Mouse (Mus musculus) cerebellum, adult 2 months (tissue): ENCODE measurements at regions not wholly inside any gene's neighbourhood (a gene's known extent, or its start where the extent isn't known, plus 50 kb on each side); places are given as distances from the start of the nearest gene placed in this dataset.

Experiments
- DNase-seq, 2 experiments: peaks; one replicate each; pipeline ENCODE4 v3.0.0; 2021
- H3K27ac ChIP-seq: fragments of 200-500 bp; 2 replicates; pipeline ENCODE4 v1.5.1; 2012; ENCODE audit warnings: low read length, control low read depth, inconsistent platforms; ENCODE audit not compliant: insufficient read depth
- H3K27me3 ChIP-seq: fragments of 200-500 bp; 2 replicates; pipeline ENCODE4 v1.6.1; 2012; ENCODE audit warnings: inconsistent platforms, mild to moderate bottlenecking, low read length, moderate library complexity; ENCODE audit not compliant: control insufficient read depth, insufficient read depth
- H3K4me1 ChIP-seq: fragments of 200-500 bp; 2 replicates; pipeline ENCODE4 v1.6.1; 2011; ENCODE audit warnings: low read length; ENCODE audit not compliant: control insufficient read depth, insufficient read depth
- H3K4me3 ChIP-seq: fragments of 200-500 bp; replicated peaks from 2 replicates; pipeline ENCODE3; 2011; ENCODE audit warnings: mild to moderate bottlenecking, low read depth, low read length, control low read depth; ENCODE audit not compliant: insufficient read depth
- CTCF ChIP-seq: fragments of 200-500 bp; IDR thresholded peaks from 2 replicates; pipeline ENCODE4 v1.5.1; 2011; ENCODE audit warnings: low read depth, mild to moderate bottlenecking, control low read depth, low read length, moderate library complexity, borderline replicate concordance; ENCODE audit not compliant: insufficient read depth
- POLR2A ChIP-seq: fragments of 200-500 bp; IDR thresholded peaks from 2 replicates; pipeline ENCODE4 v1.6.1; 2011; ENCODE audit warnings: low read length, control low read depth, borderline replicate concordance; ENCODE audit not compliant: insufficient read depth
- WGBS: fragments of 180-500 bp; shearing (Covaris S2); methylation state at CpG from one replicate; pipeline ENCODE4 v1.1.7; 2018; 5-methylcytosine and 5-hydroxymethylcytosine counted together

DNA sequence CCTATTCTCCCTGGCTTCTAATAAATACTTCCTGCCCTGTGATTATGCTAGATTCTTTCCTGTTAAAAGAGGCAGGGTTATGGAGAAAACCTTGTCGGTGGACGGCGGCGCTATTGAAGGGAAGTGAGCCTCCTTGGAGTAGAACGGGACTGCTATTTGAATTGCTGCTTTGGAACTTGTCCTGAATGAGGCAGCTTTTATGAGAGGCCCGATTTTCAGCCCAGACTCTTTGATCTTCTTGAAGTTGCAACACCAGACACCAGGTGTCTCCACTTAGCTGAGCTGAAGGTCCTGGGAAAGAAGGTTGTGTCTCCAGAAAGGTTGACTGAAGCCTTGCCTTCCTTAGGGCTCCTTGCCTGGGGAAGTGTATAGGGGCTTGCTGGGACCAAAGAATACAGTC, 78.4 kb upstream of the Arid5b start:
- no peaks in the 10 kb centered on the region for H3K27me3 ChIP-seq
- no peak for DNase-seq
- H3K4me1 ChIP-seq = no peaks in the 10 kb centered on the region
- no peak overlapping the region for H3K4me3 ChIP-seq
- TF ChIP-seq POLR2A (no peak), CTCF (no peak)
- WGBS = 80% methylated on average over 6 of the region's 6 CpGs
- H3K27ac ChIP-seq = no peak overlapping the region

DNA sequence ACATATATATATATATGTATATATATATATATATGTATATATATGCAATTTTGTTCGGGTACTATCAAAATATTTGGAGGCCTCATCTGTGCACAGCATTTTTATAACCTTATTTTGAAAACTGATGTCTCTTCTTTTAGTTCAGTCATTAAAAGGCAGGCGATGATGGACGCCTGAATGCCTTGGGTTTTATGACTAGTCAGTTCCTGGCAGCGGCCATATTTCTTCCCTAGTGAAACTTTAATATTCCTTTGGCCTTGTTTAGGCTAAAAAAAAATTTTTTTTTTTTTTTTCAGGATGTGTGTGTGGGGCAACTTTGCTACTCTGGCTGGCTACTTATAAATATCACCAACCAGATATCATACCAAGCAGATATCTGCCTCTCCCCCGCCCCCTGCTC, 78.0 kb upstream of the Arid5b start:
- no peak for TF ChIP-seq CTCF
- no peak for TF ChIP-seq POLR2A

DNA sequence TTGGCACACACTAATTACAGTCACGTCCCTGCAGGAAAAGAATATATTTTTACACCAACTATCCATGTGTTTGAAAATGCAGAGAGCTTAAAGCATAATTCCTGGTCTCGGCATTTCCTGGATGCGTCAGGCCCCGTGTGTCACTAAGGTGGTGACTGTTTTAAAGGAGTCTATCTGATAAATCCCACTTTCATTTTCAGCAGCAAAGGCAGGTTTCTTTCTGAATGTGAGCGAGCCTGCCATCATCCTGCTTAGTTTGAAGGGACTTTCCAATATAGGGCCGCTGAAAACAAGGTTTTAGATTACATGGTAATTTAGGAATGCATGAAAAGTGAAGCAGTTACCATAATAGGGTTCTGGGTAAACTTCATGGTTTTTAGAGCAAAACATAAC, 77.5 kb upstream of the Arid5b start:
- no peak for DNase-seq
- 14% methylated on average over 6 of the region's 6 CpGs for WGBS
- Histone ChIP-seq H3K4me1 (no peaks in the 10 kb centered on the region), H3K27me3 (no peaks in the 10 kb centered on the region), H3K4me3 (peak overlapping the region; percentile 9), H3K27ac (no peak overlapping the region)
- no peak for TF ChIP-seq CTCF
- TF ChIP-seq POLR2A = no peak

More for the DNA sequence above, 78.0 kb upstream of the Arid5b start:
- no peak for DNase-seq
- no peak overlapping the region for H3K27ac ChIP-seq
- H3K27me3 ChIP-seq = no peaks in the 10 kb centered on the region
- WGBS = 91% methylated on average over 5 of the region's 5 CpGs
- no peaks in the 10 kb centered on the region for H3K4me1 ChIP-seq
- no peak overlapping the region for H3K4me3 ChIP-seq

DNA sequence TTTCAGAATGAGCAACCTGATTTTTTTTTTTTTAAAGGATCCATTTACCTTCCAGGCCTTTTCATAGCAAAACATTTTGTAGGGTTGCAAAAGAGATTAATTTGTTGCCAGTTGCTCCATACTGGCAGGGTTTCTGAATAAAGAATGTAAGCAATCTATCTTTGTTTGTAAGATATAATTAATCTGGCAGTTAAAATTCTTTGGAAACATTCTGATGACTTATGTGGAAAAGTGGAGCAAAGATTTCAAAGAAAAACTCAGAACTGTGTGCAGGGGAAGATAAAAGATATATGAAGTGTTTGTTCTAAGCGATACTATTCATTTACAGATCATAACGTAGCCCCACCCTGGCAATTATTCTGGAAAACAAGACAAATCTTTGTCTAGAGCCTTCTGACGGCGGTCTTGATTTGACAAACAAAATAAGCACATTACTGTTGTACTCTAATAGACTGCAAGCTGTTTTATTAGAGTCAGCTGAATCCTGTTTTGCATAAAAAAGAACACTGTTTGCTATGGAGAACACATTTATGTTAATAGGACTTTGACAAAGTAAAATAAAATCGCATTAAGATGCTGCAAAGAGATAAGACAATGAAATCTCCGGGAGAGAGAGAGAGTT, 77.0 kb upstream of the Arid5b start:
- Histone ChIP-seq H3K4me3 (peak overlapping the region; percentile 9), H3K4me1 (no peaks in the 10 kb centered on the region), H3K27ac (no peak overlapping the region), H3K27me3 (no peaks in the 10 kb centered on the region)
- no peak for DNase-seq
- WGBS = 18% methylated on average over 6 of the region's 6 CpGs
- no peak for TF ChIP-seq CTCF
- TF ChIP-seq POLR2A = no peak

DNA sequence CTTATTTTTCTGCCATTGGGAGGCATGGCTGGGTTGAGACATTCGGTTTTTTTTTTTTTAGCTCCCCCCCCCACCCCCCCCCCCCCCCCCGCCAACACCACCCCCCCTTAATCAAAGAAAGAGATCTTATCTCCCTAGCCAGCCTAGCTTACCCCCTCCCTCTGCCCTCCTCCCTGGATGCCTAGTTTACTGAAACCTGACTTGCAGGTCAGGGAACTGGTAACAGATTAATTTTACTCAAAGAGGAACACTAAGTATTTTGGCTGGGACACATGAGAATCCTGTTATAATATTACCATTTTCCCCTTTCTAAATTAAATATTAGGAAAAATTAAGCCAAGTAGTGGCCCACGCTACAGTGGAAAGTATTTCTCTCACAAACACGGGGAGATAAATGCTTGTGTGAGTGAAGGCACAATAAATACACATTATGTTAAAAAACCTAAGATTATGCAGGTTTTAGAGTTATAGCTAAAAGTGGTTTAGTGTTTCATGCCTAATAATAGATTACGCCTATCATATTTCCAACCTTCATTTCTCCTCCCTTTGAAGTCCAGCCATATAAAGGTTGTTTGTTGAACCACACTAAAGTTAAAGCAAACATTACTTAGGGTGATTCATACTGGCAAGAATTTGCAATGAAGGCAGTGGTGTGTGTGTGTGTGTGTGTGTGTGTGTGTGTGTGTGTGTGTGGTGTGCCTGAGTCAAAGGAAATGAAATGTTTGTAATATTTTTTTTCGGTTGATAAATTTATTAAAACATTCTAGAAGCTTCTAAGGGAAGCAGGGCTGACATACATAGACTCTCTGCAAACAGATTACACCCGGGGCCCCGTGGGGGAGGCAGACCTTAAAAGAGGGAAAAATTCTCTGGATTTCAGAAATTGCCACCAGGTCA, 76.0 kb upstream of the Arid5b start:
- Histone ChIP-seq H3K4me1 (no peaks in the 10 kb centered on the region), H3K27me3 (no peaks in the 10 kb centered on the region), H3K27ac (no peak overlapping the region), H3K4me3 (no peak overlapping the region)
- 53% methylated on average over 8 of the region's 8 CpGs for WGBS
- TF ChIP-seq CTCF (no peak), POLR2A (no peak)
- DNase-seq = no peak

DNA sequence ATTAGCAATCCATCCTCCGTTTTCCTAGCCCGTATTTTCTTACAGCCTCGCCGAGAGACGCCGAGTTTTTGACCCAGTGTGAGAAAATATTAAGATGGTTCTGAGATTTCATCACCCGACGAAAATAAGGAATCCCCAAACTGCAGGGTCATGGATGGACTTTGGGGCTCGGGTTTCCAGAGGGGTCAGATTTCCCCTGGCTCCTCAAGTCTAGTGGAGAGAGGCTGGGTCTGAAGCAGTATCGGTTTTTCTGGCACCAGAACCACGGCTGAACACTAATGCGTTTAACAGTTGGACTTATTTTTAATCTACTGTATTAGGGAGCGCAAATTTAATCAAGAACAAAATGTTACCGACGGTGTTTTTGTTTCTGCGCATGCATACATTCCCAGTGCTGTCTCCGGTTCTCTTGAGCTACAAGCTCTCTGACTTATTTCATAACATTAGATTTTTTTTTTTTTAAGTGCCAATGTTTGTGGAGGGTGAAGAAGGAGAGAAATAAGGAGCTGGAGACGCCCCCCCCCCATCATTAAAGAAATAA, 75.2 kb upstream of the Arid5b start:
- Histone ChIP-seq H3K4me3 (no peak overlapping the region), H3K27me3 (no peaks in the 10 kb centered on the region), H3K4me1 (no peaks in the 10 kb centered on the region), H3K27ac (no peak overlapping the region)
- TF ChIP-seq CTCF = no peak
- no peak for TF ChIP-seq POLR2A
- DNase-seq = no peak
- WGBS = 81% methylated on average over 18 of the region's 18 CpGs

DNA sequence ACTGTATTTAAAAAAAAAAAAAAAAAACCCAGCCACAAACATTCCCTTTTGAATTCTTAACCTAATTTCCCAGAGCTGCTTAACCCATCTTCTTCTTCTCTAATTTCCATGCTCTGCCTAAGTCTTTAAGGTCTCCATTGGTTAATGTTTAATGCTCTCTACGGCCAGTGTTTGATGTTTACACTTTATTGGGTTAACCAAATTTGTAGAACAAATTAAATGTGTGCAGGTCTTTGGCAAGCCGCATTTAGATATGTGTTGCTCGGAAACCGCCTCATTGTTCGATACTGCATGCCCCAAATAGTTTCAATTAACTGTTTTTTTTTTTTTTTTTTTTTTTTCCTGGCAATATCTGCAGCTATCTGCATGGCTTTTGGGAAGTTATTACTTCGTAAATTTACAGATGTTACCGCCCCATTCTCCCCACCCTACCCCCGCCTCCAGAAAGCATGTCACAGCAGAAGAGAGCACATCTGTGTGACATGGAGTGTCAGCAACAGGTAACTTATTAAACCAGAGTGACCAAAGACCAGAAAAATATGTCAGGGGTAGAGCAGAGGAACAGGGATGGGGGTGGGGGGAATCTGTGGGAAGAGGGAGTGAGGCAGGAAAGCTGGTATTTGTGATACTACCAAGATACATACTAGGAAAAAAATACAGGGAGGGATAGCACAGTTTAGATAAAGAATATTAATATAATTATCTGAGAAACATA, 73.5 kb upstream of the Arid5b start:
- WGBS = 47% methylated on average over 8 of the region's 8 CpGs
- Histone ChIP-seq H3K4me3 (no peak overlapping the region), H3K27ac (no peak overlapping the region), H3K27me3 (no peaks in the 10 kb centered on the region), H3K4me1 (no peaks in the 10 kb centered on the region)
- no peak for DNase-seq
- no peak for TF ChIP-seq CTCF
- TF ChIP-seq POLR2A = no peak

DNA sequence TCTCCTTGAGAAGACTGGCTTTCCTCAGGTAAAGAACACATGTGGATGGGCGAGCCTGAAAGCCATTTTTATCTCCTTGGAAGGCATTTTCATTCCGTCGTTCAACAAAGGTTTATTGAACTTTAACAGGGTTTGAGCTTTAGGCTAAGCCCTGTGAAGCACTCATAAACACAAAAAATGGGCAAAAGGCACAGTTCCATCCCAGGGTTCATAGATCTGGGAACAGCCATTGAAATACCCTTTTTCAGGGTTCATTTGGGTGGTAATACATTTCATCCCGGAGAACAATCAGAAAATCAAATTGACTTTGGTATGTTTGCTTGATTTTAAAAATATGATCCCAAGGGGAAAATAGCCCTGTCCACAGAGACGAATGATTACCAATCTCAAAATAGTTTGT, 72.9 kb upstream of the Arid5b start:
- TF ChIP-seq POLR2A (no peak), CTCF (no peak)
- H3K4me1 ChIP-seq = no peaks in the 10 kb centered on the region
- WGBS = 84% methylated on average over 5 of the region's 5 CpGs

More for the DNA sequence above, 72.9 kb upstream of the Arid5b start:
- DNase-seq = no peak
- Histone ChIP-seq H3K4me3 (no peak overlapping the region), H3K27me3 (no peaks in the 10 kb centered on the region), H3K27ac (no peak overlapping the region)
